ENCODE assay signal across 9 mouse cellular contexts in the genomic region with DNA sequence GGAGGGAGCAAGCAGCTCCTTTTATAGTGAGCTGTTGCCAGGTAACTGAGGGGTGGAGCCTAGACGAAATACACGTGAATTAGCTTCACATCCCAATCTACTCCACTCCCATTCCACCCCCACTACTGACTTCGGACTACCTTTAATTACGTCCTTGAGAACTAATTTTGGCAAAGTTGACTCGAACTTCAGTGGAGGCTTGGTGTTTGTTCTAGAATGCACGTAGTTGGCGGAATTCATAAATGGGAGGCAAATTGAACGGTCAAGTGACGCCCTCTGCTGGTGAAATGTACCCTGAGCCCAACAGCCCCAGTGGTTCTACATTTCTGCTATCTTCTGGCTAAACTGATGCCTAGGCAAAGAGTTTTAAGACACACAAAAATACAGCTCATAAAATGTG. TPM values are rescaled to one million over a fixed set of nuclear protein-coding genes. Genes with fewer than 3 reads are reported as not detected.
DNase-seq lines count a peak whose midpoint lies in the region; ATAC-seq and TF ChIP-seq lines count a peak whose summit lies in the region.
"Had no signal": no experiment of that assay in that cellular context is flagged by ENCODE, and none has a peak within 500 bp of the region (broad histone marks: within the 10 kb centered on the region; RNA-seq: fewer than 3 reads in every experiment).

No protein-coding gene starts in this region.

- no peak for ATAC-seq in intestine, postnatal 0 days
- ATAC-seq in intestine, embryonic 16.5 days: no peak
- ATAC-seq in limb, embryonic 14.5 days (ENCODE audit: low FRiP score, low read depth): no peak
- ATAC-seq in stomach, embryonic 14.5 days (ENCODE audit: insufficient number of reproducible peaks, insufficient read depth, low FRiP score, low read depth): 0 out of 2 replicates have a peak, but pooled peaks have one; percentile 28
- no peak for ATAC-seq in monocyte, adult 5-6 weeks (replicated peaks; ENCODE audit: insufficient number of reproducible peaks, low FRiP score, low TSS enrichment, poor library complexity, severe bottlenecking)

- peak; percentile 49 for DNase-seq in ES-E14 (ENCODE audit: low read depth, low spot score)
- peak; percentile 47 for DNase-seq in embryo, embryonic 11 days
- DNase-seq in limb, embryonic 14.5 days (ENCODE audit: low spot score): peak; percentile 28
- no peak for DNase-seq in urinary bladder, postnatal 36 days (ENCODE audit: low spot score in 2 of 2)

- no peak overlapping the region for H3K27ac ChIP-seq in intestine, postnatal 0 days (ENCODE audit: low read depth, low read length)
- H3K27ac ChIP-seq in intestine, embryonic 16.5 days (ENCODE audit: low read length): no peak overlapping the region
- H3K27ac ChIP-seq in ES-E14 (ENCODE audit: insufficient read depth, low read depth, low read length, poor library complexity, severe bottlenecking): no peak overlapping the region
- no peak overlapping the region for H3K27ac ChIP-seq in limb, embryonic 14.5 days (replicated peaks; ENCODE audit: low read depth, low read length)
- no peak overlapping the region for H3K27ac ChIP-seq in stomach, embryonic 14.5 days (ENCODE audit: low read length)
- H3K27ac ChIP-seq: embryonic facial prominence, embryonic 15.5 days had no signal

- H3K9me3 ChIP-seq in intestine, postnatal 0 days (ENCODE audit: control insufficient read depth): no peaks in the 10 kb centered on the region
- H3K9me3 ChIP-seq in intestine, embryonic 16.5 days (ENCODE audit: control insufficient read depth, low read length): no peaks in the 10 kb centered on the region
- H3K9me3 ChIP-seq in ES-E14 (ENCODE audit: control insufficient read depth, insufficient read depth, low read depth, low read length): no peaks in the 10 kb centered on the region
- H3K9me3 ChIP-seq in limb, embryonic 14.5 days (ENCODE audit: control insufficient read depth, low read length): no peaks in the 10 kb centered on the region
- H3K9me3 ChIP-seq in stomach, embryonic 14.5 days (ENCODE audit: control insufficient read depth, low read depth, low read length): no peaks in the 10 kb centered on the region
- H3K9me3 ChIP-seq: embryonic facial prominence, embryonic 15.5 days had no signal

- no peak overlapping the region for H3K9ac ChIP-seq in intestine, postnatal 0 days (ENCODE audit: low read depth, low read length)
- H3K9ac ChIP-seq in intestine, embryonic 16.5 days (ENCODE audit: low read depth, low read length): no peak overlapping the region
- H3K9ac ChIP-seq in ES-E14 (ENCODE audit: insufficient read depth, low read depth, low read length, poor library complexity, severe bottlenecking): no peak overlapping the region
- no peak overlapping the region for H3K9ac ChIP-seq in limb, embryonic 14.5 days (ENCODE audit: low read depth, low read length, severe bottlenecking)
- H3K9ac ChIP-seq in stomach, embryonic 14.5 days (replicated peaks; ENCODE audit: low read depth, low read length): no peak overlapping the region
- H3K9ac ChIP-seq: embryonic facial prominence, embryonic 15.5 days had no signal

- H3K36me3 ChIP-seq in intestine, postnatal 0 days (ENCODE audit: control insufficient read depth, insufficient read depth): no peaks in the 10 kb centered on the region
- H3K36me3 ChIP-seq in intestine, embryonic 16.5 days (ENCODE audit: control insufficient read depth, insufficient read depth, low read length): no peaks in the 10 kb centered on the region
- no peaks in the 10 kb centered on the region for H3K36me3 ChIP-seq in ES-E14 (ENCODE audit: control insufficient read depth, insufficient read depth, low read length, poor library complexity, severe bottlenecking)
- no peaks in the 10 kb centered on the region for H3K36me3 ChIP-seq in limb, embryonic 14.5 days (ENCODE audit: control insufficient read depth, insufficient read depth, low read length)
- no peaks in the 10 kb centered on the region for H3K36me3 ChIP-seq in stomach, embryonic 14.5 days (ENCODE audit: control insufficient read depth, insufficient read depth, low read length)
- H3K36me3 ChIP-seq: embryonic facial prominence, embryonic 15.5 days had no signal

- in situ Hi-C loops in ES-E14 (cut with MboI; ENCODE audit: low sequenced_read_pairs in 2 of 2, unreplicated experiment in 2 of 2): loop anchor here (10.0 to 25.0 kb wide), 2 partner anchors 556 to 558 kb away; no protein-coding TSS in a partner anchor

- TF ChIP-seq POLR2A in limb, embryonic 14.5 days (IDR thresholded peaks at IDR 0.05; ENCODE audit: borderline replicate concordance, extremely low read depth, insufficient read depth, insufficient read length): no peak

- H3K27me3 ChIP-seq in intestine, postnatal 0 days (replicated peaks; ENCODE audit: control insufficient read depth, insufficient read depth, low read length): no peaks in the 10 kb centered on the region
- no peaks in the 10 kb centered on the region for H3K27me3 ChIP-seq in intestine, embryonic 16.5 days (replicated peaks; ENCODE audit: control insufficient read depth, insufficient read depth, low read length)
- H3K27me3 ChIP-seq in limb, embryonic 14.5 days (ENCODE audit: control insufficient read depth, insufficient read depth, low read length): no peaks in the 10 kb centered on the region
- H3K27me3 ChIP-seq in stomach, embryonic 14.5 days (ENCODE audit: control insufficient read depth, insufficient read depth, low read length): no peaks in the 10 kb centered on the region

- no peak overlapping the region; the same call in 1 of the 2 replicates for H3K4me2 ChIP-seq in intestine, postnatal 0 days (replicated peaks; ENCODE audit: low read depth)
- no peak overlapping the region for H3K4me2 ChIP-seq in intestine, embryonic 16.5 days (ENCODE audit: low read depth, low read length)
- no peak overlapping the region for H3K4me2 ChIP-seq in limb, embryonic 14.5 days (replicated peaks; ENCODE audit: low read depth, low read length, severe bottlenecking)
- H3K4me2 ChIP-seq in stomach, embryonic 14.5 days (replicated peaks; ENCODE audit: low read depth, low read length): no peak overlapping the region
- H3K4me2 ChIP-seq: embryonic facial prominence, embryonic 15.5 days had no signal

- H3K4me1 ChIP-seq in intestine, postnatal 0 days (replicated peaks; ENCODE audit: control insufficient read depth, insufficient read depth, low read length): no peaks in the 10 kb centered on the region
- peaks cover 3% of the 10 kb centered on the region; the same call in 1 of the 2 replicates for H3K4me1 ChIP-seq in intestine, embryonic 16.5 days (ENCODE audit: control insufficient read depth, insufficient read depth, low read length)
- no peaks in the 10 kb centered on the region for H3K4me1 ChIP-seq in ES-E14 (ENCODE audit: control insufficient read depth in 2 of 2, insufficient read depth in 2 of 2, low read length in 2 of 2, poor library complexity in 1 of 2)
- no peaks in the 10 kb centered on the region for H3K4me1 ChIP-seq in limb, embryonic 14.5 days (ENCODE audit: control insufficient read depth, insufficient read depth, low read length)
- H3K4me1 ChIP-seq in stomach, embryonic 14.5 days (ENCODE audit: control insufficient read depth, insufficient read depth, low read length): no peaks in the 10 kb centered on the region
- H3K4me1 ChIP-seq: embryonic facial prominence, embryonic 15.5 days had no signal

- WGBS in intestine, postnatal 0 days: 27% methylated on average over 9 of the region's 9 CpGs
- 22% methylated on average over 9 of the region's 9 CpGs for WGBS in intestine, embryonic 16.5 days
- WGBS in limb, embryonic 14.5 days: 29% methylated on average over 9 of the region's 9 CpGs
- WGBS in stomach, embryonic 14.5 days: 27% methylated on average over 9 of the region's 9 CpGs

- TF ChIP-seq CTCF in intestine, postnatal 0 days (IDR thresholded peaks at IDR 0.05; ENCODE audit: low read depth): peak; percentile 63

- no peak overlapping the region for H3K4me3 ChIP-seq in intestine, postnatal 0 days (ENCODE audit: low read depth, low read length)
- H3K4me3 ChIP-seq in intestine, embryonic 16.5 days (ENCODE audit: low read length): no peak overlapping the region
- H3K4me3 ChIP-seq in ES-E14 (ENCODE audit: insufficient read depth in 1 of 2, low read depth in 1 of 2, low read length in 2 of 2, poor library complexity in 1 of 2, severe bottlenecking in 1 of 2): peak overlapping the region; percentile 66 to 80
- H3K4me3 ChIP-seq in limb, embryonic 14.5 days (replicated peaks; ENCODE audit: low read length): no peak overlapping the region
- no peak overlapping the region for H3K4me3 ChIP-seq in stomach, embryonic 14.5 days (ENCODE audit: low read depth, low read length)
- H3K4me3 ChIP-seq: embryonic facial prominence, embryonic 15.5 days had no signal

TF ChIP-seq in ES-E14, 5 proteins besides CTCF, POLR2A, EP300 and RAD21:
- TF ChIP-seq ZC3H11A (IDR thresholded peaks at IDR 0.05; ENCODE audit: borderline replicate concordance, low read depth, low read length): peak; percentile 59; the same call in 1 of the 2 replicates
- TF ChIP-seq MAFK (IDR thresholded peaks at IDR 0.05; ENCODE audit: insufficient read depth, low read depth, low read length): no peak
- no peak for TF ChIP-seq ZNF384 (IDR thresholded peaks at IDR 0.05; ENCODE audit: low read depth, low read length)
- no peak for TF ChIP-seq CHD2 (IDR thresholded peaks at IDR 0.05; ENCODE audit: low read depth, low read length)
- no peak for TF ChIP-seq HCFC1 (IDR thresholded peaks at IDR 0.05; ENCODE audit: borderline replicate concordance, insufficient read depth, low read length)

RNA-seq across cellular contexts. Expression of a gene that starts 7.3 kb away (rescaled TPM):
- polyA plus RNA-seq in intestine, postnatal 0 days (2015; fragmentation: Nextera tagmentation; extraction: Ambion mirVana): 29.1 and 31.6 TPM in 2 replicates
- polyA plus RNA-seq in intestine, embryonic 16.5 days (2015; fragmentation: Nextera tagmentation; extraction: Ambion mirVana): 64.3 and 69.3 TPM in 2 replicates
- 100 TPM in 2 replicates for total RNA-seq in ES-E14 (2012; rRNA removed)
- 46.8 and 60.0 TPM in 2 replicates for polyA plus RNA-seq in limb, embryonic 14.5 days (2012; rRNA removed)
- 67.0 and 70.2 TPM in 2 replicates for polyA plus RNA-seq in limb, embryonic 14.5 days (2014; fragmentation: Nextera tagmentation; extraction: Ambion mirVana)
- 58.2 and 63.9 TPM in 2 replicates for polyA plus RNA-seq in stomach, embryonic 14.5 days (2014; fragmentation: Nextera tagmentation; extraction: Ambion mirVana)
- total RNA-seq in monocyte, adult 5-6 weeks (2017): 56.5 to 107 TPM (median 89.8 TPM) in 3 replicates

Comparison
In these comparisons a context has a peak if more than half of its experiments do, and no peak if none do; other contexts are left out.
1. H3K4me3 ChIP-seq: peak in ES-E14 (2 of 2); none in intestine, postnatal 0 days (single experiment), intestine, embryonic 16.5 days (single experiment), limb, embryonic 14.5 days (single experiment) and stomach, embryonic 14.5 days (single experiment).
2. DNase-seq: peak in ES-E14 (single experiment), embryo, embryonic 11 days (single experiment) and limb, embryonic 14.5 days (single experiment); none in urinary bladder, postnatal 36 days (0 of 2).